Mouse (Mus musculus) c-Kit-positive CD71-negative TER-119-negative erythroid progenitor cells, embryonic 14.5 days (primary cell): ENCODE results near the gene Fam32a.

Source experiments
- DNase-seq: peaks from one replicate; pipeline ENCODE4 v3.0.0-alpha.2; 2013; ENCODE audit warnings: low read depth

Gene Fam32a

DNA sequence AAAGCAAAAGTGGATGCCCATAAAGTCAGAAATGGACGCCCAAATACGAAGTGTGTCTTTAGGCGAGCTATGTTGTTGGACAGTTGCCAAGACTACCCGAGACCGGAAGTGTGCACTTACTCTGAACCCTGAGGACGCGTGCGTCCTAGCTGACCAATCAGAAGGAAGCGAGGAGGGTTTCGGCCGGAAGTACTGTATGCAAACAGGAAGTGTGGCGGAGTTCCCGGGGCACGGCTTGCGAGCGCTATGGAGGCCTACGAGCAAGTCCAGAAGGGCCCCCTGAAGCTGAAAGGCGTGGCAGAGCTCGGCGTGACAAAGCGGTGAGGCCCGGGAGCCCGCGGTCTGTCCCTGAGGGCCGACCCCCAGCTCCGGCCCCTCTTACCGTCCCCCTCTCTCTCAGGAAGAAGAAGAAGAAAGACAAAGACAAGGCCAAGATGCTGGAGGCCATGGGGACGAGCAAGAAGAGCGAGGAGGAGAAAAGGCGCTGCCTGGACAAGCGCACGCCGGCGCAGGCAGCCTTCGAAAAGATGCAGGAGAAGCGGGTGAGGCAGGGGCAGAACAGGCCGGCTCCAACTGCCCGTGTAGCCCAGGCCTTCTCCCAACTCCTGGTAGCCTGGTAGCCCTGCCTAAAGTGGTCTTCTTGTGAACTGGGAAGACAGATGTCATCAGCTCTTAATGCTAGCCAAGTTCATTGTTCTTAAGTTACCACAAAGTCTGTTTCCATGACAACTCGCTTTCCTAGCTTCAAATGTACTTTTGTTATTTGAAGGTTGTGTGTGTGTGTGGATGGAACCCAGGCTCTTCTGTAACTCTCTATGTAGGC, at the start of gene Fam32a:
Fam32a (plus strand) TSS at position 190 of the 823 bp plus-strand sequence.
- DNase-seq: peak; percentile 98

DNA sequence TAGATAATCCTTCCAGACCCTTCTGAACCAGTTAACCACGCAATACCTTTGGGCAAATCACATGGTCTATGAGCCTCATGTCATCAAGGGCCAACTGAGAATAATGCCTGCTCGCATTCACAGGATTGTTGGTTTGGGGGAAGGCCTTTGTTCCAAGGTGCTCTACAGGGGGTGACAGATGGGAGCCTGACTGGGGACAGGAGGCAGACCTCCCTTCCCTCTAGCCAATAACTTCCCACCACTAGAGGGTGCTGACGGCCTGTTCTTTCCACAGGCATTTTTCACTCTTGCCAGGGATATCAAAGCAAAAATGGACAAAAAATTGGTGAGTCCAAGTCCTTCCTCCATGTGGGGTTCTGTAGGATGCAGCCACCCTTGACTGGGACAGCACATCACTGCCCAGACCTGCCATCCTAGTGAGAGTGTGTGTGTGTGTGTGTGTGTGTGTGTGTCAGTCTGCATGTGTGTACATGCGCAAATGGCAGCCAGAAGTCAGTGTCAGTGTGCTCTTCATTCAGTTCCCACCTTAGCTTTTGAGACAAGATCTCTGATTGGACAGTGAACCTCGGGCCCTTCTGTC, 42.1 kb upstream of the Fam32a start:
- DNase-seq: peak; percentile 73

DNA sequence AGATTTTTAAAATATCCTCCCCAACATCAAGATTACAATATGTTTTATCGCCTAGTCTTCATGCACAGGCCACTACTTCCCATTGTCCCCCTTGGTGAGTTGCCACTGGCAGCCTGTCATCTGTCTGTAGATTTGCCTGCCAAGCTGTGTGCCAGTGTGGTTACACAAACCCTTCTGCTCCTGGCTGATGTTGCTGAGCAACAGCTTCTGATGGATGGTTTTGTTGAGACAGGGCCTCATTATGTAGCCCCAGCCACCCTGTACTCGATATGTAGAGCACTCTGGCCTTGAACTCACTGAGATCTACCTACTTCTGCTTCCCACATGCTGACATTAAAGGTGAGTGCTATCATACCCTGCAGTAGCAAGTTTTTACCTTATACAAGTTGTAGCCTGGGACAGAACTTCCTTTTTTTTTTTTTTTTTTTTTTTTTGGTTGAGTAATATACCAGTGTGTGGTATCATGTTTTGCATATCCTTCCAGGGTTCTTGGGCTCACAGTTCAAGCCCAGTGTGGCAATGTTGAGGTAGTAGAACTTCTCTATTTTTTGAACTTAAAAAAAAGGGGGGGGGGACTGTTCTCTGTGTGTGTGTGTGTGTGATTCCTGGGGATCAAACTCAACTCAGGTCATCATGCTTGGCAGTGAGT, 35.9 kb upstream of the Fam32a start:
- DNase-seq: no peak

GRCm38 (mm10) chr8:72187793-72188331, 31.7 kb upstream of the Fam32a start:
- no peak for DNase-seq

DNA sequence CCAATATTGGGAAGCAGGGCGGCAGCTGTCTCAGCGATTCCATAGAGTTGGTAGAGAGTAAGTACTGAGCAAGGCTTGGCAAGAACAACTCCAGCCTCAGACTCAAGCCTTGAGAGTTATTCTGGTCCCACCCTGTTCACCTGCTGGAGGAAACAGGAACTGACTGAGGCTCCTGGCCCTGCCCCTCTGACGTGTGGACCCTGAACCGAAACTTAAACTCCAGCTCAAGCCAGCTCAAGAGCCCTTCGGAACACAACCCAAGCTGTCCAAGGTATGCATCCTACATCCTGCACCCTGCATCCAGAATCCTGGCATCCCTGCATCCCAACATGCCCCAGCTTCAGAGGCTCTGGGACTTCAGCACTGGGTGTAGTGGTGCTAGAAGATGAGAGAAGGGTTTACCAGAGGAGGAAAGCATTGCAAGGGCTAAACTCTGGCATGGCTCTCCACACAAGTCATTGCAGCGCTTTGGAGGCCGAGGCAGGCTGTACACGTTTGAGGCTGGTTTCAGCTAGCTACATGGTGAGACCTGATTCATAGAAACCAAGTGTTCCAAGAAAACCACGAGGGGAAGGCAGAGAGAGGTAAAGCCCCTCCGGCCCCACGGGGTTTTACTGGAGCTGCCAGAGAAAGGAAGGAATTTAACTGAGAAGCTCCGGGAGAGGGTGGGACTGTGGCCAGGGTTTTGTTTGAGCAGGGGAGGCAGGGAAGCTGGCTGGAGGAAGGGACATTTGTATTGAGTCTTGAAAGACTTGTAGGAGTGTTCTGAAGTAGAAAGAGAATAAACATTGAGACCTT, 29.9 kb upstream of the Fam32a start, which contains the start of gene Hsh2d:
Hsh2d (plus strand) TSS at position 222 of the 798 bp plus-strand sequence.
- no peak for DNase-seq

DNA sequence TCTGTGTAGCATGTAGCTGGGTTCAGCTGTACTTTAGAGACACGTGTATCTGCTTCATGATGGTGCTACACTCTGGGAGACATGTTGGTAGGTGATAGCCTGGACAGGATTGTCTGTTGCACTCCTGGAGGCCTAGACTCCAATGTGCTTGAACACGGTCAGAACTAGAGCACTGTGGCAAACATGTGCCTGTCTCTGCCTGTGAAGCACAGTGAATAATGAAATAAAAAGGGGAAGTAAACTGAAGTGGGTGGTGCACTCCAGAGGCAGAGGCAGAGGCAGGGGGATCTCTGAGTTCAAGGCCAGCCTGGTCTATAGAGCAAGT, 29.4 kb upstream of the Fam32a start:
- DNase-seq: no peak

DNA sequence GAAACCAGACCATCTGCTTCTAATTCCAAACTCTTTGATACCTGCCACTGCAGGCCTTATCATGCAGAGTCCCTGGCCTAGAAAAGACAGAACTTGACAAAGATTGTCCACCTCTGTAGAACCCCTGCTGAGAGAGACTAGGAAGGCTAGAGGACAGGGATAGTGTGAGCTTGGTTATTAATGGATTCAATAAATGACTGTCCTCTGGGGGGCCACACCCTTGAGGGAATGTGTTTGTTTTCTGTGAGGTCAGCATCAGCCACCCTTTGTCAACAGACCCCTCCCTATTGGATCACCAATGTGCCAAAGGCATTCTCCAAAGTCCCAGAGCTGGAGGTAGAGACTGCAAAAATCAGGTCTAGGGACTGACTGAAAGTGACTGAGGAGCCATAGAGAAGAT, 27.5 kb upstream of the Fam32a start:
- DNase-seq: no peak

DNA sequence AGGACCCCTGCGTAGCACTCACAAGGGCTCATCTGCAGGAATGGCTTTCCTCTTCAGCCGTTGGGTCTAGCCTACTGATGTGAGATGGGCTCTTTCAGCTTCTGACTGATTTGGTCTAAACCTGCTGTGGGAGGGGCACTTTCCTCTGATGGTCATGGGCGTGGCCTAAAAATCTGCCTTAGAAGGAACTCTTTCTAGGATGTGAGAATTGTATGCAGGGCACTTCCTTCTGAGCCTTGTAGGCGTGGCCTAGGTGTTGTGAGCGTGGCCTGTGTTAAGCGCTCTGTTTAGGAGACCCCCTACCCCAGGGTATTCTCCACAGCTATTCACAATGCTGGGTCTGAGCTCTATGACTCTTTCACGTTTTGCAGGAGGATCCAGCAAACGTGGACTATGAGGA, 21.5 kb upstream of the Fam32a start:
- DNase-seq: no peak

DNA sequence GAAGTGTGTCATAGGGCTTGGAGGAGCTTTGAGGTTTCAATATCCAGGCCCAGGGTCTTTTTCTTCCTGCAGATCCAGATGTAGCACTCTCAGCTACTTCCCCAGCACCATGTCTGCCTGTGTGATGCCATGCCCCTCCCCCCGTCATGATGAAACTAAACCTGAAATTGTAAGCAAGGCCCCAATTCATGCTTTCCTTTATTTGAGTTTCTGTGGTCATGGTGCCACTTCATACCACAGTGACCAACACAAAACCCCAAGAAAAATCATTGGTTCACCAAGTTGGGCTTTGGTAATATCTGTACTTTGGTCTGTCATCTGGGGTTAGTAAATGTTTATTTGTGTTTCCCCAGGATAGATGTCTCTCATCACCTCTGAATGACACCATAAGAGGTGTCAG, 10.9 kb upstream of the Fam32a start:
- no peak for DNase-seq

DNA sequence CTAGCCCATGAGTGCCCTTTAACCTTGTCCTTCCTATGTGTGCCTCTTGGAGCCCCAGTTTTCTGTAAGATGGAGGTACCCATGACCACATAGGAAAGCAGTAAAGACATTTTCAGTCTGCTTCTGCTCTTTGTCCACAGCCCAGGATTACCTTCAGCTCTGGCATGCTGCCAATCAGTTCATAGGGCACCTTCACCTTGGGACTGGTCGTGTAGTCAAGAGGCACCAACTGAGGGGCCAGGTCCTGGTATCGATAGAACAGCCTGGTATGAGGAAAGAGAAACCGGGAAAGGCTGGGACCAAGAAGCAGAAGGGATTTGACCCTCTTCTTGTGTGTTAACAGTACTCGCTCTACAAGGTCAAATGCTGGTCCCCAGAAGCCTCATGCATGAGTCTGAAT, 9.3 kb upstream of the Fam32a start:
- DNase-seq: no peak

- no peak for DNase-seq
Measured at GRCm38 (mm10) chr8:72210710-72211109, 8.8 kb upstream of the Fam32a start.

DNA sequence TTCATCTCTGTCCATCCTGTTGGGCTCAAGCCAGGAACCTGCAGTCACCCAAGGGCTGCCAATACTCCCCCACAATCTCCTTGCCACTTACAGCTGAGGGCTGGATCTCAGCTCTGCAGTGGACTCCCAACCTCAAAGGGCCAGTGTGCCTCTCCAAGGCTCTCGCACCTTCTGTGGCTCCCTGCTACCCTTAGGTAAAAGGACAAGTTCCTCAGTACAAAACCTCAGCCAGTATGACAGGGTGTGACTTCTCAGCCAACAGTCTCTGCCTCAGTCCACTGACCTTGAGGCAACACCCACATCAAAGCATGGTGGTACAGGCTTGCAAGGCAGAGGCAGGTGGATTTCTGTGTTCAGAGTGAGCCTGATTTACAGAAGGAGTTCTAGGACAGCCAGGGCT, 7.7 kb upstream of the Fam32a start:
- no peak for DNase-seq

DNA sequence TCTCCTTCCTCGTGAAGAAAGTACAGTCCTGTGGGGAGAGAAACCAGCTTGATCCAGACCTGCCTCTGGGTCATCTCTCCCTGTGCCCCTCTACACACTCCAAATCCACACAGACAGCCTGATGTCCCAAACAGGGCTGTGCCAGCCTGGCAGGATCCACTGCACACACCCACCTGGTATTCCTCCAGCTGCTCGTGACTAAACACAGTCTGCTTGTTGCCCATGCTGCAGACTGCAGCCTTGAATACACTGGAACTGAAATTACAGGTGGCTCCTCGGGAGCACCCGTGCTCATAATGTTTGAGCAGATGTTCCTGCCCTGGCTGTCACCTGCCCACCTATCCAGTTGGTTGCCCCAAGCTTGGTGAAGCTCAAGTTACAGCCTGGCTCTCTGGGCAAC, 6.8 kb upstream of the Fam32a start, which contains the start of gene Cib3:
Cib3 (minus strand) TSS at position 87 of the 400 bp plus-strand sequence.
- DNase-seq: no peak

DNA sequence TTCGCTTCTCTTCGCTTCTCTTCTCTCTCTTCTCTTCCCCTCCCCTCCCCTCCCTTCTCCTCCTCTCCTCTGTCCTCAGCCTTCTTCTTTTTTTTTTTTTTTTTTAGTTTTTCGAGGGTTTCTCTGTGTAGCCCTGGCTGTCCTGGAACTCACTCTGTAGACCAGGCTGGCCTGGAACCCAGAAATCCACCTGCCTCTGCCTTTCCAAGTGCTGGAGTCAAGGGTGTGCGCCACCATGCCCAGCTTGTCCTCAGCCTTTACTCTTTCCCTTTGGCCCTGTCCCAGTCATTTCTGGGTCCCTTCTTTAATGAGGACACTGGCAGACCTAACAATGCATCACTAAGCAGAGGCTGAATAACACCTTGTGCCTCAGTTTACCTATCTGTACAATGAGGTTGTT, 6.0 kb upstream of the Fam32a start, which contains the start of gene Gm11034:
Gm11034 (minus strand) TSS at position 101 of the 400 bp plus-strand sequence.
- DNase-seq: no peak

DNA sequence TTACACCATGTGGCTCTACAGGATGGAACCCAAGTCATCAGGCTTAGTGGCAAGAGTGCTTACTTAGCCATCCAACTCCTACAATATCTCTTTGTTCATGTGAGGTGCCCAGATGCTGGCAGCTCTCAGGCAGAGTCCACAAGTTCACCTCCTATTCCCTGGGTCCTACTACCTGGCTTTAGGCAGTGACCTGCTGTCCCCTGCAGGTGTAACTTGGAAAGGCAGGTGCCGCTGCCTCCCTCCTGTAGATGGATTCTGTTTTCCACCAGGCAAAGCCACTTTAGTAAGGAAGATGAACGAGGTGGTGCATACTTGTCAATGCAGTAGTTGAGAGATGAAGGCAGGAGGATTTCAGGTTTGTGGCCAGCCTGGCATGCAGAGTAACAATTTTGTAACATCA, 4.5 kb upstream of the Fam32a start:
- no peak for DNase-seq

DNA sequence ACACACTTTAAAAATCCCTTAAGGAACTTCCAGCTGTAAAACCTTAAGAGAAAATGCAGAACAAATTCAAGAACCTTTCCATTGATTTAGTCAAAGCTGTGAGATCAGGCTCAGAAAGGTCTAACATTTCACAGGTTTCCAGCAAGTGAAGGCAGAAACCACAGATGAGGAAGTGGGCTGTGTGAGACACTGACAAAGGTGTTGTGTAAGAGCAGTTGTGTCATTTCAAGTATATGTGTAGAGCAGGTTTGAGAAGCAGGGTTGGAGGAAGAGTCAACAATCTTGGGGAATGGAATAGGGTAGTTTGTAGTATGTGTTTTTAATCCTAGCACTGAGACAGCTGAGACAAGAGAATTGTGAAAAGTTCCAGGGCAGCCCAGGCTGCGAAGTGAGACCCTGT, 3.7 kb upstream of the Fam32a start:
- no peak for DNase-seq

DNA sequence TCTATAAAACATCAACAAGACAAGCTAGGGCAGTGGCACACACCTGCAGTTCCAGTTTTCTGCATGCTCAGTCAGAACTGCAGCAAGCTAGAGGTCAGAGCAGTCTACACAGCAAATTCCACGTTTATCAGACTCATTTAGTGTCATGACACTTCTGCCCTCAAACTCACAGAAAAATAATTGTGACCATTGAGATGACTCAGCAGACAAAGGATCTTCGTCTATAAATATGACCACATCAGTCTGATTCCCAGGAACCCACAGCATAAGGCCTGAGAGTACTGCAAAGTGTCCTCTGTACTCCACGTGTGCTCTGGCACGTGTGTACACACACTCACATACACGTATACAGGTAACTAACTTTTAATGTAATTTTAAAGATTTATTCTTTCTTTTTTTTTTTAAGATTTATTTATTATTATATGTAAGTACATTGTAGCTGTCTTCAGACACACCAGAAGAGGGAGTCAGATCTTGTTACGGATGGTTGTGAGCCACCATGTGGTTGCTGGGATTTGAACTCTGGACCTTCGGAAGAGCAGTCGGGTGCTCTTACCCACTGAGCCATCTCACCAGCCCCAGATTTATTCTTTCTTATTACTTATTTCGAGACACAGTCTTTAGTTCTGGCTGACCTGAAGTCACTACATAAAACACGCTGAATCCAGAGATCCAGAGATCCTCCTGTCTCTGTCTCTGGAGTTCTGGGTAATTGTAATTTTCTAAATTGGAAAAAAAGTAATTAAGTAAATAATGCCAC, 569 bp upstream of the Fam32a start:
- no peak for DNase-seq

DNA sequence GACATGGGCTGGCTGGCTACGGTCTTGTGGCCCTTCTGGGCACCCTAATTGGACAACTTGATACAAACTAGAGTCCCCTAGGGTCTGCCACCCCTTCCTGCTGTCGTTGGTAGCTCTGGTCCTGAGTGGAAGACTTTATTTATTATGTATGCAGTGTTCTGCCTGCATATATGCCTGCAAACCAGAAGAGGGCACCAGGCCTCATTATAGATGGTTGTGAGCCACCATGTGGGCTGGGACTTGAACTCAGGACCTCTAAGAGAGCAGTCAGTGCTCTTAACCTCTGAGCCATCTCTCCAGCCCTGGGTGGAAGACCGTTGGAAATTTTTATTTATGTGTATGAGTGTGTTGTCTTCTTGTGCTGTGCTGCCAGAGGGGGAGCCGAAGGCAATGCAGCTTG, 1.2 kb downstream of the Fam32a start:
- no peak for DNase-seq

DNA sequence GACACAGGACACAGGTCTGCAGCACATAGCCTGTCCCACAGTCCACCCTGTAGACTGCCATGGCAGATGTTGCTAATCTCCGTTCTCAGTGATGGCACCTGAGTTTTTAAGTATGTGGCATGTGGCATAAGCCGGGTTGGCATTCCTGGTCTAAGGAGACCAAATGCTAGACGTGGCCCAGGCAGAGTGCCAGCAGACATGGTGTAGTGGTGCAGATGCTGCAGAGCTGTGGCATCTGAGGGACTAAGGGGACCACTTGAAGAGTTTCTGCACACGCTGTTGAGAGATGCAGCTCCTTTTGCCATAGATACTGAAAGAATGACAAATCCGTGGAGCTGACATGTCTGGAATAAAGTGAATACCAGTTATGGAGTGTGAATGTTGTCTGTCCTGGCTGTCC, 3.1 kb downstream of the Fam32a start:
- no peak for DNase-seq

- peak; percentile 99 for DNase-seq
Measured at GRCm38 (mm10) chr8:72239499-72240402, 20.2 kb downstream of the Fam32a start, which contains the start of gene Ap1m1. Gene Ap1m1 (plus strand): TSS chr8:72240018.
